Mouse (Mus musculus) urinary bladder, adult 18-20 months (tissue): Measurements from ENCODE around the gene Oas1e.

Experiments
- DNase-seq, 2 experiments: peaks; one replicate each; pipeline ENCODE4 v3.0.0; 2022; ENCODE audit warnings: low spot score in 2 of 2, mixed read lengths in 2 of 2

The Oas1e gene

DNA sequence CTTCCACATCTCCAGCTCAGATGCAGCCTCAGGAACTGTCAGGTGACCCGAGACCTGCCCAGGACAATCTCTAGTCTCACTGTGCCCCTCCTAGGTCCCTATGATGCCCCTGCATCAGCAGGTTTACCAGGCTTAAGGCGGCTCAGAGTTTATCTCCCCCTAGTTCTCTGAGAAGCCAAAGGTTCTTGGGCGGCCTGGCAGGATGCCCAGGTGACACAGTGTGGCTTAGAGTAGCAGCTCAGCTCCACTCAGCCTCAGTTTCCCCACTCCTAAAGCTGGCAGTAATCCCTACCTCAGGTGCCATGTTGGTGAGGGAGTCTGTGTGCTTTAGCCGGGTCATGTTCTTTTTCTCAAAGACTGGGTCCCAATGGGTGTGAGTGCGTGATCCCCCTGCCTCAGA, 18.5 kb downstream of the Oas1e start:
- no peak for DNase-seq

DNA sequence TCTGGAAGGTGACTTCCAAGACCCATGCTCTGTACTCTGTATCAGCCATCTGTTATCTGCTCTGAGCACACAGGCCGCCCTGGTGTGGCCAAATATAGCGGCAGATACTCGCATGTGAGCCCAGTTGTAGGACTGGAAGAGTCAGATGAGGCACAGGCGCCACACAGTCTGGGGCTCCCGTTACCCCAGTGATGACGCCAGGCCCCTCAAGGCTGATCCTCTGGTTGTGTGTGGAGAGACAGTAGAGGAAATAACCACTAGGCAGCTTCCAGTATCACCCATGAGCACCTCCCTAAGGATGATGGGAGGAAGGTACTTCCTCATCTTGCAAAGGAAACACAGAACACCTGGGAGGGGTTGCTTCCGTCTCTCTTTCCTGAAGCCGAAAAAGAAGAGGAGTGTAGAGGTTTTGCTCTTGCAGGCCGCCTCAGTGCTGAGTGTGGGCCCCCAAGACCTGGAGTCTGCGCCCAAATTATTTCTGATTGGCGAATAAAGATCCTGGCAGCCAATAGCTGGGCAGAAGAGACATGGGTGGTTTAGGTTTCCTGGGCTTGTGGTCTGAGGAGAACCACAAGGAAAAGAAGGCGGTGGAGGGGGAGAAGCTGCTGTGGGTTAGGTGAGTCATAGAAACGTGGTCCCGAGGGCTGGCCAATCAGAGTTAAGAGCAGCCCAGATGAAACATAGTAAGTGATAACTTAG, 19.9 kb downstream of the Oas1e start:
- DNase-seq, result no peak

DNA sequence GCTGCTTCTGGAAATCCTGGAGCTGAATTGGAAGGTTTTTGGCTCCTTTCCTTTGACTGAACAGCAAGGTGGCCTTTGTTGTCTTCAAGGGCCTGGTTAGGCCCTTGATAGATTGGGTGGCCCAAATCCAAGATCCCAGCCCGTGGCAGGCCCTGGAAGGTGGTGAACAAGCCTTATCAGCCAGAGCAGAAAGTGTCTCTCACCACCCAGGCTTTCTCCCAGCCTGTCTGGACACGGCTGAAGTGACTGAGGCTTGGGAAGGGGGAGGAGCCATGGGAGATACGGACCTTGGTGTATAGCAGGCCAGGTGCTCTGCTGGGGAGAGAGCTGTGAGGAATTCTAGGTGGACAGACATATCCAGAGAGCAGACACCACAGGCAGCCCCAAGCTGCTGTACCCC, 25.9 kb downstream of the Oas1e start:
- no peak for DNase-seq

DNA sequence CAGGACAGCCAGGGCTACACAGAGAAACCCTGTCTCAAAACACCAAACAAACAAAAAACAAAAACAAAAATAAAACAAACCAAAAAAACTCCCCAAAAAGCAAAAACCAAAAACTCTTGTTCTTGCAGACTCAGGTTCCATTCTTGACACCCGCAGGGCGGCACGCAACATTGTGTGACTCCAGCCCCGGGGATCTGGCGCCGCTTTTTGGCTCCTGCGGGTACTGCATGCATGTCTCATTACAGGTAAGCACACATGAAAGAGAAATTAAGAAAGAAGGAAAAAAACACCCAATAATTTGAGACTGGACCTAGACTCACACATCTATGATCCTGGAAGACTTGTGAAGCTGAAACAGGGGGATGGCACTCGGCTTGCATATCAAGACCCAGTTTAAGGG, 30.3 kb downstream of the Oas1e start:
- no peak for DNase-seq

DNA sequence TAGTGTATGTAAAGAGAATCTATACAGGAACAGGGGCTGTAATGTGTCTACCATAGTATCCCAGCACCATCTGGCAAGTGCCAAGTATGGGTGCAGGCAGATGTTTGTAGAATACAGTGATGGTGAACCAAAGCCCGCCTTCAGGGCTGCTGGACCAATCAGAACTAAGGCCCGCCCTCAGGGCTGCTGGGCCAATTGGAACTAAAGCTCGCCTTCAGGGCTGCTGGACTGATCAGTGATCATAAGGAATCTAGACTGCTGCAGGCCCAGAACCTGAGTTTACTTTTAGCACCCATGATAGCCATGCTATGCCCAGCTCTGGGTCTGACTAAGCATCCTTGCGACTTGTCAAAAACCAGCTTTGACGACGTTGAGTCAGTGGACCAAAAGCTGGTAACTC, 33.4 kb downstream of the Oas1e start:
- no peak for DNase-seq

DNA sequence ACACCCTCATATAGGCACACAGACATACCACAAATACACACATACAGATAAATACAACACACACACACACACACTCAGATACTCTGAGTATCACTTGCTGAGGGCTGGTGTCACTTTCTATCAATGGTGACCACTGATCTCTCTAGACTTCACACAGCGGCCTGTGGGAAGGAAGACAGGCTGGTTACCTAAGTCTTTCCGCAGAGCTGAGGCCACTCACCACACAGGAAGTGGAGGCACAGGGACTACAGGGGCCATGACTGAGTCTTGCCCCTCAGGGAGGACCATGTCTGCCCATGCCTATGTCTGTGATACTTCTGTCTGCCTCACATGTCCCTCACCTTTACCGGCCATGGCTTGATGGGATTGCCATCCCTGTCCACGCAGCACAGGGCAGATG, 41.1 kb downstream of the Oas1e start:
- no peak for DNase-seq

DNA sequence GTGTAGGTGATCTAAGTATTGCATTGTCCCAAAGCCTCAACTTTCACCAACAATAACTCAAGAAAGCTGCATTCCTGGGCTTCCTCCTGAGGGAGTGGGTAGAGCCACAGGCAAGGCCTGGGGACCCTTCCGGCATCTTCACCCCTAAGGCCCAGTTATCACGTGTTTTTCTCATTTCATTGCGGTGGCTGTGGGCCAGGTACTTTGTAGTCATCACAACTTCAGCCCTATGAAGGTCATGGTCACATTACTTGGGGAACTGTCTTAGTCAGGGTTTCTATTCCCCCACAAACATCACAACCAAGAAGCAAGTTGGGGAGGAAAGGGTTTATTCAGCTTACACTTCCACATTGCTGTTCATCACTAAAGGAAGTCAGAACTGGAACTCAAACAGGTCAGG, 42.5 kb downstream of the Oas1e start:
- DNase-seq, result no peak

DNA sequence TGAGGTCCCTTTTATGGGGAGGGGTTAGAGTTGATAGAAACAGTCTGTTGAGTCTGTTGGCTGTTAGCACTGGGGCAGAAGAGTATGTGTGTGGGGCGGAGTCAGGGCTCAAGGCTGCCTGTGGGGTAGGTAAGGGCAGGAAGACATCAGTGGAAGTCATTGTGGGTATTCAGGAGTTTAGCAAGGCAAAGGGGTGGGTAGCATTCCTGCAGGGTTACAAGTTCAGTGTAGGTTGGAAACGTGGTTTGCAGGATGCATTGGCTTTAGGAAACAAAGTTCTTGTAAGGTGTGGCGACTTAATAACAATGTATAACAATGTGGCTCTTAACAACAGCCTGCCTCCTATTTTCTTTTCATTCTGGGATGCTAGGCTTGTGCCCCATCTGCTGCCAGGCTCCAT, 44.1 kb downstream of the Oas1e start:
- DNase-seq, result no peak

DNA sequence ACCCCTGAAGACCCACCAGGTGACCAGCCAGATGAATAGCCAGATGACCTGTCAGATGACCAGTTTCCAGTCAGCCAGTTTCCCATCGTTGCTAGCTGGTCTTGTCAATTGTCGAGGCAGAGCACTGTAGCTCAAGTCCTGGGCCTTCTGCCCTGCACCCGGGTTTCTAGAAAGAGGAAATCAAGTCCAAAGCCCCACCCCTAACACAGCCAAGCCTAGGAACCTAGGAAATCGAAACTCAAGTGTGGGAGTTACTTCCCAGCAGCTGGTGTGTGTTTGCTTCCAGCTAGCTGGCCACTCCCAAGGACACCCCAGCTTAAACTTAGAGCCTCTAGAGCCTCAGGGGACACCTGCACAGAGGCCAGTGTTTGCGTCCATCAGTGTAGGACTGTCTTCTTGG, 45.6 kb downstream of the Oas1e start, which contains the start of gene Oas2:
Gene Oas2, minus strand, starts transcription at position 166 of the 400 bp plus-strand sequence.
- no peak for DNase-seq

DNA sequence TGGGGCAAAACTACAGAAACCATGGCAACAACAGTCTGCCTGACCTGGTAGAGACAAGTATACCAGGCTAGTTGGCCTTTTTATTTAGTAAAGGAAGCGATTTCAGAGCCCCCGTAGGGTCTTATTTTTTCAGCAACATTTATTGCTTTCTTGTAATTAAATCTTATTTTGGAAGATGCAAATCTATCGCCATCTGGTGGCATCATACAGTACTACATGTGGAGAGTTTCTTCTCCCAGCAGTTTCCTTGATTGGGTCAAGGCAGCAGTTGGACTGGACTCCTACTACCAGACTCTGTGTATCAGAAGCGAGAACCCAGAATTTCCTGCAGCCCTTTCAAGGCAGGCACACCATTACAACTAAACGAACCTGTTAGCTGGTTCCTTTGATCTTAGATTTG, 48.9 kb downstream of the Oas1e start:
- DNase-seq, result peak in 1 of 2 experiments; percentile 4

DNA sequence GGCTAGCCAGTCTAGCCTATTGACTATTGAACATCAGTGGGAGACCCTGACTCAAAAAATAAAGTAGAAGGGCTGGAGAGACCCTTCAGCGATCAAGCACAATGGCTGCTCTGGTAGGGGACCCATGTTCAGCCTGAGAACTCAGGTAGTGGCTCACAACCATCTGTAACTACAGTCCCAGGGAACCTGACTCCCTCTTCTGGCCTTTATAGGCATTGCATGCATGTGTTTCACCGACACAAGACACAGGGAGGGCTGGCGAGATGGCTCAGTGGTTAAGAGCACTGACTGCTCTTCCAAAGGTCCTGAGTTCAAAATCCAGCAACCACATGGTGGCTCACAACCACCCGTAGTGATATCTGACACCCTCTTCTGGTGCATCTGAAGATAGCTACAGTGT, 53.2 kb downstream of the Oas1e start:
- DNase-seq, result no peak
